Mouse (Mus musculus): ENCODE results near the gene Hgd. TPM values are rescaled to one million over a fixed set of nuclear protein-coding genes. Genes with fewer than 3 reads are reported as not detected.

The Hgd gene
- polyA plus RNA-seq, 1 experiment from 2014 or later, result 0.48 TPM

DNA sequence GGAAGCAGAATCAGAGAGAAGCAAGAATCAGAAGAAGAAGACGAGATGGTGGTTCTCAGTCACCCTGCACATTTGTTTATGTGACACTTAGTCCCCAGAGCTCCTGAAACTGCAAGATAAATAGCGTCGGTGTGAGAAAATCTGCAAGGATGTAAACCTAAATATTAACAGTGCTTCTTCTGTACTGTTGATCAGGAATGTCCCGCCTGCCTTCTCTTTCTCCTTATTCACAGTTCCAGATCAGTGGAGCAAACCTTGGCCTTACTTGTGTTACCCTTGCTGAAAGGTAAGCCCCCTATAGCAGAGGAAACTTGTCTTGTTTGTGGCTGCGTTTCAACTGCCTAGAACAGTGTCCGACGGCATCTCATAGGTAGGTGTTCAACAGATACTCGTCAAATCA is 97.6 kb downstream of the Hgd start:
- H3K4me2 ChIP-seq (replicated peaks; ENCODE audit: low read depth, low read length), result no peak overlapping the region
- DNase-seq (ENCODE audit: low spot score) (no peak), ATAC-seq (no peak)
- no peak overlapping the region for H3K4me3 ChIP-seq (ENCODE audit: low read depth, low read length)
- H3K9me3 ChIP-seq (ENCODE audit: low read length), result no peaks in the 10 kb centered on the region
- no peaks in the 10 kb centered on the region for H3K4me1 ChIP-seq (ENCODE audit: insufficient read depth, low read depth, low read length)
- WGBS, result 78% methylated on average over 8 of the region's 8 CpGs
- TF ChIP-seq EP300 (IDR thresholded peaks at IDR 0.05) (no peak), CTCF (IDR thresholded peaks at IDR 0.05) (no peak)
- H3K36me3 ChIP-seq (ENCODE audit: insufficient read depth, low read length), result no peaks in the 10 kb centered on the region
- no peaks in the 10 kb centered on the region for H3K27me3 ChIP-seq (replicated peaks; ENCODE audit: insufficient read depth, low read length)
- H3K27ac ChIP-seq (ENCODE audit: low read length), result no peak overlapping the region
- H3K9ac ChIP-seq (replicated peaks; ENCODE audit: low read depth), result no peak overlapping the region

GRCm38 (mm10) chr16:37680216-37680615 is 100.3 kb downstream of the Hgd start:
- no peak overlapping the region for H3K9ac ChIP-seq (replicated peaks; ENCODE audit: low read depth)
- WGBS, result 71% methylated on average over 2 of the region's 2 CpGs
- DNase-seq (ENCODE audit: low spot score) (no peak), ATAC-seq (no peak)
- no peaks in the 10 kb centered on the region; the same call in none of the 2 replicates for H3K4me1 ChIP-seq (ENCODE audit: insufficient read depth, low read depth, low read length)
- no peak overlapping the region for H3K27ac ChIP-seq (ENCODE audit: low read length)
- no peaks in the 10 kb centered on the region for H3K36me3 ChIP-seq (ENCODE audit: insufficient read depth, low read length)
- H3K9me3 ChIP-seq (ENCODE audit: low read length), result no peaks in the 10 kb centered on the region
- TF ChIP-seq EP300 (IDR thresholded peaks at IDR 0.05) (no peak), CTCF (IDR thresholded peaks at IDR 0.05) (no peak)
- H3K27me3 ChIP-seq (replicated peaks; ENCODE audit: insufficient read depth, low read length), result no peaks in the 10 kb centered on the region
- H3K4me2 ChIP-seq (replicated peaks; ENCODE audit: low read depth, low read length), result no peak overlapping the region
- H3K4me3 ChIP-seq (ENCODE audit: low read depth, low read length), result no peak overlapping the region

GRCm38 (mm10) chr16:37680831-37681230 is 100.9 kb downstream of the Hgd start:
- no peaks in the 10 kb centered on the region for H3K36me3 ChIP-seq (ENCODE audit: insufficient read depth, low read length)

More at GRCm38 (mm10) chr16:37680831-37681230, 100.9 kb downstream of the Hgd start:
- TF ChIP-seq CTCF (IDR thresholded peaks at IDR 0.05) (no peak), EP300 (IDR thresholded peaks at IDR 0.05) (no peak)
- ATAC-seq, result no peak
- Histone ChIP-seq H3K4me3 (ENCODE audit: low read depth, low read length) (no peak overlapping the region), H3K27me3 (replicated peaks; ENCODE audit: insufficient read depth, low read length) (no peaks in the 10 kb centered on the region), H3K9me3 (ENCODE audit: low read length) (no peaks in the 10 kb centered on the region), H3K4me2 (replicated peaks; ENCODE audit: low read depth, low read length) (no peak overlapping the region), H3K4me1 (ENCODE audit: insufficient read depth, low read depth, low read length) (no peaks in the 10 kb centered on the region; the same call in none of the 2 replicates), H3K27ac (ENCODE audit: low read length) (no peak overlapping the region), H3K9ac (replicated peaks; ENCODE audit: low read depth) (no peak overlapping the region)
- WGBS, result 60% methylated on average over 8 of the region's 8 CpGs
- DNase-seq (ENCODE audit: low spot score), result no peak

Other genes starting within 250 kb of the Hgd start
- 0.04 TPM in 1 of 2 replicates, not detected in the other for gene Stxbp5l, start 195.2 kb upstream of the Hgd start, polyA plus RNA-seq (2015; fragmentation: Nextera tagmentation; extraction: Ambion mirVana)
- 9.5 and 10.4 TPM in 2 replicates for gene Gtf2e1, start 40.4 kb upstream of the Hgd start, polyA plus RNA-seq (2015; fragmentation: Nextera tagmentation; extraction: Ambion mirVana)
- 11.3 and 12.0 TPM in 2 replicates for gene Rabl3, start 40.3 kb upstream of the Hgd start, polyA plus RNA-seq (2015; fragmentation: Nextera tagmentation; extraction: Ambion mirVana)
- 70.3 and 74.1 TPM in 2 replicates for gene Ndufb4, start 74.3 kb downstream of the Hgd start, polyA plus RNA-seq (2015; fragmentation: Nextera tagmentation; extraction: Ambion mirVana)
- gene Fstl1, start 196.7 kb downstream of the Hgd start, polyA plus RNA-seq (2015; fragmentation: Nextera tagmentation; extraction: Ambion mirVana), result 305 and 333 TPM in 2 replicates